Mouse (Mus musculus) limb, embryonic 12.5 days (tissue): ENCODE measurements around the gene Tnfsf15. TPM values are rescaled to one million over a fixed set of nuclear protein-coding genes. Genes with fewer than 3 reads are reported as not detected.

ENCODE experiments used
- ATAC-seq: fragments of 200-750 bp; cut with Nextera tagmentation; 2 replicates; pipeline ENCODE4 v1.8.0; 2017; ENCODE audit warnings: low read depth, moderate TSS enrichment; ENCODE audit not compliant: insufficient number of reproducible peaks, insufficient read depth, low FRiP score, low TSS enrichment
- H3K27ac ChIP-seq: fragments of 300-500 bp; sonication (generic); 2 replicates; pipeline ENCODE4 v1.5.1; 2016; ENCODE audit warnings: mild to moderate bottlenecking, moderate library complexity
- H3K27me3 ChIP-seq: fragments of 300-500 bp; sonication (generic); 2 replicates; pipeline ENCODE4 v1.6.1; 2016; ENCODE audit warnings: mild to moderate bottlenecking, moderate library complexity
- H3K36me3 ChIP-seq: fragments of 300-500 bp; sonication (generic); 2 replicates; pipeline ENCODE4 v1.6.1; 2016; ENCODE audit warnings: mild to moderate bottlenecking, moderate library complexity
- H3K4me1 ChIP-seq: fragments of 300-500 bp; sonication (generic); replicated peaks from 2 replicates; pipeline ENCODE4 v1.6.1; 2016
- H3K4me2 ChIP-seq: fragments of 300-500 bp; sonication (generic); 2 replicates; pipeline ENCODE4 v1.6.1; 2016; ENCODE audit warnings: mild to moderate bottlenecking, moderate library complexity
- H3K4me3 ChIP-seq: fragments of 300-500 bp; sonication (generic); replicated peaks from 2 replicates; pipeline ENCODE4 v1.5.1; 2016; ENCODE audit warnings: mild to moderate bottlenecking
- H3K9ac ChIP-seq: fragments of 300-500 bp; sonication (generic); replicated peaks from 2 replicates; pipeline ENCODE4 v1.6.1; 2016; ENCODE audit warnings: mild to moderate bottlenecking, moderate library complexity
- H3K9me3 ChIP-seq: fragments of 300-500 bp; sonication (generic); 2 replicates; pipeline ENCODE4 v1.6.1; 2016; ENCODE audit warnings: mild to moderate bottlenecking, moderate library complexity
- WGBS: fragments of 180-500 bp; shearing (Covaris S2); methylation state at CpG from one replicate; pipeline ENCODE4 v1.1.7; 2016; 5-methylcytosine and 5-hydroxymethylcytosine counted together
- polyA plus RNA-seq: library from polyadenylated mRNA; unstranded; fragments of >200 nt; fragmentation: Nextera tagmentation; extraction: Ambion mirVana; gene quantifications from 2 replicates; pipeline ENCODE4 v1.2.1, GENCODE M21; 2016

The Tnfsf15 gene
- polyA plus RNA-seq, 1 experiment from 2014 or later, result not detected

DNA sequence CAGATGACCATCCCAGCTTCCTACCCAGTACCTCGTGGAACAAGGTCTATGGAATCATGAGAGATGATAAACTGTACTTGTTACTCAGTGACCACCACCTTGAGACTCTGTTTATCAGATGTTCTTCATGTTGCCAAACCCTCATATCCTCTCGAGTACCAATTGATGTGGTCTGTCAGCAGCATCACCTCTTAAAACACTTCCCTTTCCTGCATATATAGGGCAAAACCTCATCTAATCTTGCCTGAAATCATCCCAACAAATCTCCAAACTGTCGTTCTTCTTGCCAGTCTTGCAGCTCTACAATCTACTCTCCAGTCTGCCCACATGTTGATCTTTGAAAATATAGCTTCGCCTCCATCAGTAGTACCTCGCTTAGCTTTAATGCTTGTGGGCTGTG is 40.7 kb downstream of the Tnfsf15 start:
- H3K4me1 ChIP-seq, result no peaks in the 10 kb centered on the region
- WGBS, result 80% methylated on average over 5 of the region's 5 CpGs
- H3K4me2 ChIP-seq, result no peak overlapping the region
- H3K9ac ChIP-seq, result no peak overlapping the region
- H3K4me3 ChIP-seq, result no peak overlapping the region
- H3K9me3 ChIP-seq, result no peaks in the 10 kb centered on the region
- H3K27me3 ChIP-seq, result no peaks in the 10 kb centered on the region
- no peaks in the 10 kb centered on the region for H3K36me3 ChIP-seq
- no peak for ATAC-seq
- no peak overlapping the region for H3K27ac ChIP-seq

DNA sequence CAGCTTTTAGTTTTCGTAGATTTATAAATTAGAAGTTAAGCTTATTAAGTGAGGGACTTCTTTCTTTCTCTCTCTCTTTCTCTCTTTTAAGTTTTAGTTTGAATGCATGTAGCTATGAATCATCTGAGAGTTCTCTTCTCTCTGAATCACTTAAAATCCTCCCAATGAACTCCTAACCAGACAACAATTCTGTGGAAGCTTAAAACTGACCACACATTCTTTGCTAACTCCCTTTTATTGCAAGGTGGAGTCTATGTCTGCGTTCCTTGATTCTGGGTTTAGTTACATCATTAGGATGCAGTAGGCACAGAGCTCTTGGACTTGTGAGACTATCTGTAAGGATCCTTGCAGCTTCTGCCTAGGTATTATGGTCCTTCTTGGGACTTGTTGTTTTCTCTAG is 41.2 kb downstream of the Tnfsf15 start:
- no peak overlapping the region for H3K9ac ChIP-seq
- no peaks in the 10 kb centered on the region for H3K9me3 ChIP-seq
- no peaks in the 10 kb centered on the region for H3K36me3 ChIP-seq
- no peak overlapping the region for H3K27ac ChIP-seq
- no peak overlapping the region for H3K4me2 ChIP-seq
- no peak for ATAC-seq
- H3K27me3 ChIP-seq, result no peaks in the 10 kb centered on the region
- WGBS, result 84% methylated on average over 2 of the region's 2 CpGs
- H3K4me3 ChIP-seq, result no peak overlapping the region
- H3K4me1 ChIP-seq, result no peaks in the 10 kb centered on the region

- H3K27ac ChIP-seq, result no peak overlapping the region
- WGBS, result 84% methylated on average over 4 of the region's 4 CpGs
- H3K4me1 ChIP-seq, result no peaks in the 10 kb centered on the region
- no peak for ATAC-seq
- H3K4me2 ChIP-seq, result no peak overlapping the region
- H3K9me3 ChIP-seq, result no peaks in the 10 kb centered on the region
- no peaks in the 10 kb centered on the region for H3K27me3 ChIP-seq
- no peak overlapping the region for H3K9ac ChIP-seq
- H3K4me3 ChIP-seq, result no peak overlapping the region
- no peaks in the 10 kb centered on the region for H3K36me3 ChIP-seq
Observed at GRCm38 (mm10) chr4:63702006-63702704, 42.8 kb downstream of the Tnfsf15 start.

DNA sequence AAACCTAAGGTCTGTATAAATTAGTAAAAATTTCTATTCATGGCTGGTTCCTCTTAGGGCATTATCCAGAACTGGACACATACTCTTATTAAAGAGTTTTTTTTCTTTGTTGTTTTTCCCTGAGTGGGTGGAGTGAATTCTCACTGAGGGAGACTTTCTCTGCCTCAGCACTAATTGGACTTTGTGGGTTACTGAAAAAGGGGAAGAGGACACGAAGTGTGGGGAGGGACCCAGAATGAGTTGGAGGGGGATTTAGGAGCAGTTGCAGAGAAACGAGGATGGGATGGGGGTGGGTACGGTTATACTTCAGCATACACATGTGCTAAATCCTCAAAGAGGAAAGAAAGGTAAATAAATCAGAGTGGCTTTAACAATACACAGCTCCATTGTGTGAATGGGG is 45.2 kb downstream of the Tnfsf15 start:
- ATAC-seq, result no peak
- Histone ChIP-seq H3K27me3 (no peaks in the 10 kb centered on the region), H3K4me3 (no peak overlapping the region), H3K9ac (no peak overlapping the region), H3K9me3 (no peaks in the 10 kb centered on the region), H3K27ac (no peak overlapping the region), H3K4me1 (no peaks in the 10 kb centered on the region), H3K36me3 (no peaks in the 10 kb centered on the region), H3K4me2 (no peak overlapping the region)
- 60% methylated on average over 3 of the region's 3 CpGs for WGBS

- Histone ChIP-seq H3K9me3 (no peaks in the 10 kb centered on the region), H3K27me3 (no peaks in the 10 kb centered on the region), H3K4me3 (no peak overlapping the region), H3K4me2 (no peak overlapping the region), H3K9ac (no peak overlapping the region), H3K4me1 (no peaks in the 10 kb centered on the region), H3K27ac (no peak overlapping the region), H3K36me3 (no peaks in the 10 kb centered on the region)
- no peak for ATAC-seq
- WGBS, result 87% methylated on average over 4 of the region's 4 CpGs
Observed at GRCm38 (mm10) chr4:63696921-63697320, 48.0 kb downstream of the Tnfsf15 start.

- Histone ChIP-seq H3K27ac (no peak overlapping the region), H3K4me1 (no peaks in the 10 kb centered on the region), H3K9ac (no peak overlapping the region), H3K4me3 (no peak overlapping the region), H3K27me3 (no peaks in the 10 kb centered on the region), H3K9me3 (no peaks in the 10 kb centered on the region), H3K4me2 (no peak overlapping the region), H3K36me3 (no peaks in the 10 kb centered on the region)
- no peak for ATAC-seq
Observed at GRCm38 (mm10) chr4:63692351-63692750, 52.6 kb downstream of the Tnfsf15 start.

DNA sequence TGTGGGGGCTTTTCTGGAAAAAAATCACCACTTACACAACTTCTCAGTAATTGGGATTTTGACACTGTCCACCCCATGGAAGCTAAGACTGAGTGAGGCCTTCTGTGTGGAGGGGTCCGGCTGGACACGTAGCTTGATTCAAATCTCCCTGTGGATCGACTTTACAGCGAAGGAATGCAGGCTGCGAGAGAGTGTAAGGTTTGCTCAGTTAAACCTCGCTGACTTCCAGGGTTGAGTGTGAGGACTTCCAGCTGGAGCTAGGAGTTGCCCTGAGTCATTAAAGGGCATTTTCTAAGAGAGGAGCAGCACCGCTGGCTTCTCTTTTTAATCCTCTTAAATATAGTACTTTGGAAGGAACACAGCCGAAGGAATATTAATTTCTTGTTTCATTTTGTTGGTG is 57.5 kb downstream of the Tnfsf15 start:
- Histone ChIP-seq H3K4me3 (no peak overlapping the region), H3K9ac (no peak overlapping the region), H3K27me3 (no peaks in the 10 kb centered on the region), H3K4me1 (no peaks in the 10 kb centered on the region), H3K36me3 (no peaks in the 10 kb centered on the region), H3K4me2 (no peak overlapping the region), H3K27ac (no peak overlapping the region), H3K9me3 (no peaks in the 10 kb centered on the region)
- WGBS, result 69% methylated on average over 8 of the region's 8 CpGs
- ATAC-seq, result no peak

- no peak for ATAC-seq
- no peak overlapping the region for H3K4me3 ChIP-seq
Observed at GRCm38 (mm10) chr4:63686157-63686556, 58.8 kb downstream of the Tnfsf15 start.

GRCm38 (mm10) chr4:63685253-63685525 is 59.7 kb downstream of the Tnfsf15 start:
- Histone ChIP-seq H3K4me3 (no peak overlapping the region), H3K4me1 (no peaks in the 10 kb centered on the region), H3K27me3 (no peaks in the 10 kb centered on the region), H3K4me2 (no peak overlapping the region), H3K27ac (no peak overlapping the region), H3K9me3 (no peaks in the 10 kb centered on the region), H3K36me3 (no peaks in the 10 kb centered on the region), H3K9ac (no peak overlapping the region)
- ATAC-seq, result no peak
- WGBS, result 52% methylated on average over 4 of the region's 4 CpGs

More at GRCm38 (mm10) chr4:63686157-63686556, 58.8 kb downstream of the Tnfsf15 start:
- Histone ChIP-seq H3K27ac (no peak overlapping the region), H3K9me3 (no peaks in the 10 kb centered on the region), H3K4me1 (no peaks in the 10 kb centered on the region), H3K4me2 (no peak overlapping the region), H3K9ac (no peak overlapping the region), H3K36me3 (no peaks in the 10 kb centered on the region), H3K27me3 (no peaks in the 10 kb centered on the region)

- WGBS, result 80% methylated on average over 10 of the region's 10 CpGs
- no peak for ATAC-seq
- H3K4me1 ChIP-seq, result no peaks in the 10 kb centered on the region
- H3K27ac ChIP-seq, result no peak overlapping the region
- H3K9ac ChIP-seq, result no peak overlapping the region
- H3K27me3 ChIP-seq, result no peaks in the 10 kb centered on the region
- H3K36me3 ChIP-seq, result no peaks in the 10 kb centered on the region
- H3K4me3 ChIP-seq, result no peak overlapping the region
- no peaks in the 10 kb centered on the region for H3K9me3 ChIP-seq
- H3K4me2 ChIP-seq, result no peak overlapping the region
Observed at GRCm38 (mm10) chr4:63684412-63685252, 60.3 kb downstream of the Tnfsf15 start.

- Histone ChIP-seq H3K9me3 (no peaks in the 10 kb centered on the region), H3K27me3 (no peaks in the 10 kb centered on the region), H3K4me3 (no peak overlapping the region), H3K9ac (no peak overlapping the region), H3K36me3 (no peaks in the 10 kb centered on the region), H3K4me1 (no peaks in the 10 kb centered on the region), H3K27ac (no peak overlapping the region), H3K4me2 (no peak overlapping the region)
- 90% methylated on average over 6 of the region's 6 CpGs for WGBS
- ATAC-seq, result no peak
Observed at GRCm38 (mm10) chr4:63683716-63684115, 61.2 kb downstream of the Tnfsf15 start.

DNA sequence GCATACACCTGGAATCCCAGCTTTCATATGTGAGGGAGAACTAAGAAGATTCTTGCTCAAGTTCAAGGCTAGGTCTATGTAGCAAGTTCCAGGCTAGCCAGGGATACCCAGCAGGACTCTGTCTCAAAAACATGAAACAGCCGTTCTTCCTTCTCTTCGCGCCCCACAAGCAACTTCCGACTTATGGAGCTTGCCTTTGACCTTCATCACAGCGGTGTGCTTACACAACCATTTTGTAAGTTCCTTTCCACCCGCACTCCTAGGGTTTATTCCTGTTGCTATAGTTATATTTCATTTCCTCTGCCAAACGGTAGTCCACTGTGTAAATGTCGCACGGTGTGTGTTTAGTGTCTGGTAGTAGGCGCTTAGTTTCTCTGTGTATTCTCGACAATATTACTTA is 61.9 kb downstream of the Tnfsf15 start:
- Histone ChIP-seq H3K4me2 (no peak overlapping the region), H3K4me3 (no peak overlapping the region), H3K27ac (no peak overlapping the region), H3K36me3 (no peaks in the 10 kb centered on the region), H3K4me1 (no peaks in the 10 kb centered on the region), H3K27me3 (no peaks in the 10 kb centered on the region), H3K9me3 (no peaks in the 10 kb centered on the region), H3K9ac (no peak overlapping the region)
- 80% methylated on average over 11 of the region's 11 CpGs for WGBS
- ATAC-seq, result no peak
